Mouse (Mus musculus) erythroblast, embryonic 14.5 days (primary cell): ENCODE measurements at regions not wholly inside any gene's neighbourhood (a gene's known extent, or its start where the extent isn't known, plus 50 kb on each side); places are given as distances from the start of the nearest gene placed in this dataset.

Experiments used
- GATA1 ChIP-seq: IDR thresholded peaks from 2 replicates; pipeline ENCODE4 v1.6.1; 2012; ENCODE audit warnings: low read length, inconsistent platforms, mixed read lengths
- TAL1 ChIP-seq: IDR thresholded peaks from 3 replicates; pipeline ENCODE4 v1.6.1; 2012; ENCODE audit warnings: low read length, inconsistent platforms, mixed read lengths

DNA sequence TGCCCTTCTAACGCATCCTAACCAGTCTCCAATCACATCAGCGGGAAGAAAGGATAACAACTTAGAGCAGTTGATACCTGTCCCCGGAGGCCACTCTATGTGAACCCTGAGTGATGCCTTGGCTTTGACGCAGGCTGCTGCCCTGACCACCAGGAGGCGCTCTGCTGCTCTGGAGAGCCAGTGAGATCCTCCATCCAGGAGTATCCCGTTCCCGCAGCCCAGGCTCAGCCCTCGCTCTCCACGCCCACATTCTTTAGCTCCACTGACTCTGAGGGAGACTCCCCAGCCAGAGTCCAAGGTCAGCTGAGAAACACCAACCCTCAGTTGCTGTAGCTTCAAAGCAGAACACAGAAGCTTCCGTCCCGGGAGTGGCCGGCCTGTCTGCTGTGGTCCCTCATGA is 307.0 kb downstream of the Ajap1 start:
- TF ChIP-seq GATA1 = no peak
- TF ChIP-seq TAL1 = no peak
